10 mouse cellular contexts compared by ENCODE assay signal in the genomic region with DNA sequence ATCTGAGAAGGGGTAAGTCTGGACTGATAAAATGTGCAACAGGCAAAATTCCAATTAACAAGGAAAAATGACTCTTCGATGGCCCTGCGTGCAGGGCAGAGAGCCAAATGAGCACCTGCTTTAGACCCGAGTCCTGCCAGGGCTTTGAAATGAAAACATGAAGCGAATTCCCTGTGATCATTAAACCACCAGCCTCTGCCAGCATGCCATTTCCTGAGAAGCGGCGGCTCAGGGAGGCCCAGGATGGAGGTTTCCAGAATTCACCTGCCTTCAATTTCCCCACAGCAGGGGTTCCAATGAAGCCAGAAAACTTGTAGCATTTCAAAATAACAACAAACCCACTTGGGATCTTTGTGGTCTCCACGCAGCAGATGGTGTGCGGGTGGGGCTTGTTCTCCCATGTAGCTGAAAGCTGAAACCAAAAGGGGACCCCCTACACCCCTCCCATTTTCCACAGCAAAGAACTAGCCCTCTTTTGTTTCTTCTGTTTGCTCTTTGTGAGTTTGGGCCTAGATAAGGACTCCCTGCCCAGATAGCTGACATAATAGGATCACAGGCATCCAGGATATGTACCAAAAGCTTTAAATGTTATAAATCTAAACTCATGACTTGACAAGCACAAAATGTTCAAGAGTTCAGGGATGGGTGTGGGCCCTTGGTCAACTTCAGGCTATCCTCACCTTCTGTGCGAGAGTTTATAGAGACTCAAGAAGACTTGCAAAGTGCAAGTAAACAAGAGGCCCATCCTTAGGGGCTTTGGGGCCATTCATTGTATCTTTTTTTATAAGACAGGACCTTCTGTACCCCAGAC. TPM values are rescaled to one million over a fixed set of nuclear protein-coding genes. Genes with fewer than 3 reads are reported as not detected.
DNase-seq lines count a peak whose midpoint lies in the region; ATAC-seq and TF ChIP-seq lines count a peak whose summit lies in the region.
"Had no signal": no experiment of that assay in that cellular context is flagged by ENCODE, and none has a peak within 500 bp of the region (broad histone marks: within the 10 kb centered on the region; RNA-seq: fewer than 3 reads in every experiment).

No protein-coding gene starts in this region.

- no peaks in the 10 kb centered on the region for H3K36me3 ChIP-seq in lung, postnatal 0 days (ENCODE audit: insufficient read depth, low read length)
- H3K36me3 ChIP-seq in stomach, embryonic 14.5 days (ENCODE audit: control insufficient read depth, insufficient read depth, low read length), result no peaks in the 10 kb centered on the region
- H3K36me3 ChIP-seq: G1E had no signal

- ATAC-seq in lung, postnatal 0 days, result peak; percentile 38; the same call in 1 of the 2 replicates
- peak; percentile 68 for ATAC-seq in stomach, embryonic 14.5 days (ENCODE audit: insufficient number of reproducible peaks, insufficient read depth, low FRiP score, low read depth)

- no peak for TF ChIP-seq CTCF in lung, postnatal 0 days (IDR thresholded peaks at IDR 0.05)

- WGBS in lung, postnatal 0 days, result 37% methylated on average over 9 of the region's 9 CpGs
- WGBS in stomach, embryonic 14.5 days, result 38% methylated on average over 9 of the region's 9 CpGs

- H3K9me3 ChIP-seq in lung, postnatal 0 days (ENCODE audit: low read length), result no peaks in the 10 kb centered on the region
- no peaks in the 10 kb centered on the region for H3K9me3 ChIP-seq in stomach, embryonic 14.5 days (ENCODE audit: control insufficient read depth, low read depth, low read length)
- H3K9me3 ChIP-seq: G1E had no signal

- peaks cover 9% of the 10 kb centered on the region; the same call in 1 of the 2 replicates for H3K4me1 ChIP-seq in lung, postnatal 0 days (ENCODE audit: insufficient read depth, low read depth, low read length)
- peaks cover 9% of the 10 kb centered on the region; the same call in 1 of the 2 replicates for H3K4me1 ChIP-seq in stomach, embryonic 14.5 days (ENCODE audit: control insufficient read depth, insufficient read depth, low read length)

- H3K27ac ChIP-seq in lung, postnatal 0 days (ENCODE audit: low read length), result no peak overlapping the region
- H3K27ac ChIP-seq in stomach, embryonic 14.5 days (ENCODE audit: low read length), result peak overlapping the region; percentile 81
- H3K27ac ChIP-seq: liver, embryonic 14.5 days had no signal

- H3K27me3 ChIP-seq in lung, postnatal 0 days (replicated peaks; ENCODE audit: insufficient read depth, low read length), result no peaks in the 10 kb centered on the region
- no peaks in the 10 kb centered on the region for H3K27me3 ChIP-seq in stomach, embryonic 14.5 days (ENCODE audit: control insufficient read depth, insufficient read depth, low read length)

- TF ChIP-seq EP300 in lung, postnatal 0 days (IDR thresholded peaks at IDR 0.05), result peak; percentile 86

- no peak overlapping the region for H3K9ac ChIP-seq in lung, postnatal 0 days (replicated peaks; ENCODE audit: low read depth)
- H3K9ac ChIP-seq in stomach, embryonic 14.5 days (replicated peaks; ENCODE audit: low read depth, low read length), result no peak overlapping the region
- H3K9ac ChIP-seq: liver, embryonic 14.5 days had no signal

- no peak for DNase-seq in lung, postnatal 0 days (ENCODE audit: low spot score)
- no peak for DNase-seq in lung, postnatal 25 days (ENCODE audit: low spot score)
- peak; percentile 83 to 86 for DNase-seq in cerebellum, postnatal 10 days
- DNase-seq in kidney, adult 8-10 months, result peak; percentile 41 to 51
- DNase-seq in ovary, postnatal 36 days (ENCODE audit: low spot score), result no peak
- DNase-seq in adrenal gland, postnatal 10 days, result no peak
- DNase-seq in thymus, postnatal 4 days, result no peak

- no peak overlapping the region for H3K4me3 ChIP-seq in lung, postnatal 0 days (ENCODE audit: low read depth, low read length)
- no peak overlapping the region for H3K4me3 ChIP-seq in stomach, embryonic 14.5 days (ENCODE audit: low read depth, low read length)

- H3K4me2 ChIP-seq in lung, postnatal 0 days (replicated peaks; ENCODE audit: low read depth, low read length), result peak overlapping the region; percentile 17; the same call in 1 of the 2 replicates
- H3K4me2 ChIP-seq in stomach, embryonic 14.5 days (replicated peaks; ENCODE audit: low read depth, low read length), result peak overlapping the region; percentile 16; the same call in 1 of the 2 replicates

RNA-seq across cellular contexts. Expression of gene Tgfbr3, which starts 7.3 kb away (rescaled TPM):
- polyA plus RNA-seq in lung, postnatal 0 days (2015; fragmentation: Nextera tagmentation; extraction: Ambion mirVana), result 21.4 and 21.5 TPM in 2 replicates
- 34.4 and 34.5 TPM in 2 replicates for polyA plus RNA-seq in stomach, embryonic 14.5 days (2014; fragmentation: Nextera tagmentation; extraction: Ambion mirVana)
- 100 to 1,000 TPM; 125 to 160 TPM for total RNA-seq in adrenal gland, postnatal 10 days (2021)
- polyA plus RNA-seq: G1E had no signal

RNA-seq across cellular contexts. Expression of gene Brdt, which starts 34.2 kb away (rescaled TPM):
- polyA plus RNA-seq in lung, postnatal 0 days (2015; fragmentation: Nextera tagmentation; extraction: Ambion mirVana), result 1.5 and 1.6 TPM in 2 replicates
- 2.5 TPM in 2 replicates for polyA plus RNA-seq in stomach, embryonic 14.5 days (2014; fragmentation: Nextera tagmentation; extraction: Ambion mirVana)
- total RNA-seq in adrenal gland, postnatal 10 days (2021), result 1 to 10 TPM; 2.6 to 3.5 TPM
- polyA plus RNA-seq: G1E had no signal

Comparison
In these comparisons a context has a peak if more than half of its experiments do, and no peak if none do; other contexts are left out.
1. DNase-seq: peak in cerebellum, postnatal 10 days (2 of 2) and kidney, adult 8-10 months (2 of 2); none in lung, postnatal 0 days (single experiment), lung, postnatal 25 days (single experiment), ovary, postnatal 36 days (single experiment), adrenal gland, postnatal 10 days (single experiment) and thymus, postnatal 4 days (single experiment).